Mouse (Mus musculus) lung, adult 2 months (tissue): ENCODE measurements around the gene Ugt1a5.

Source experiments
- CTCF ChIP-seq: fragments of 200-500 bp; IDR thresholded peaks from 2 replicates; pipeline ENCODE4 v1.5.1; 2011; ENCODE audit warnings: mild to moderate bottlenecking, low read length, control low read depth; ENCODE audit not compliant: insufficient read depth
- POLR2A ChIP-seq: fragments of 200-500 bp; IDR thresholded peaks from 2 replicates; pipeline ENCODE4 v1.6.1; 2011; ENCODE audit warnings: low read depth, mild to moderate bottlenecking, control low read depth, low read length, borderline replicate concordance; ENCODE audit errors: extremely low read depth

DNA sequence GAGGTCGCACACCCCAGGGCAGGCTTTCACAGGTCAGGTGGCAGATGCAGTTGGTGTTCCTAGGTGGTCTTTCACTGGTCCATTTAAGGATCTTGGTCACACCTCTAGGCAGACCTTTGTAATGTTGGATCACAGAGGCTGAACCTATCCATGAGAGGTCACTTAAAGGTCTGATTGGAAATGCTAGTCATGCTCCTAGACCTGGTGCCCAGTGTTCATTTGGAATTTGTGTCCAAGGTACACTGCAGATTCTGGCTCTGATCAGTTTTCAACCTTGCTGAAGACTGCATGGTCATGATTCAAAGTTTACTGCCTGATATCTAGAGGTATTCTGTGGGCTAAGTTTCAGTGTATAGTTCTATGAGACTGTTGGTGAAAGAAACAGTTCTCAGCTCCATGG, 13.8 kb downstream of the Ugt1a5 start:
- TF ChIP-seq POLR2A (no peak), CTCF (no peak)
